Mouse (Mus musculus): ENCODE measurements around the gene Arhgdia.

- no peak for TF ChIP-seq CTCF (IDR thresholded peaks at IDR 0.05; ENCODE audit: low read depth, low read length)
- TF ChIP-seq POLR2A (IDR thresholded peaks at IDR 0.05; ENCODE audit: borderline replicate concordance, low read depth, low read length): no peak
These were observed 24.2 kb upstream of the Arhgdia start for GRCm38 (mm10) chr11:120605667-120606066.
